In the genomic region with DNA sequence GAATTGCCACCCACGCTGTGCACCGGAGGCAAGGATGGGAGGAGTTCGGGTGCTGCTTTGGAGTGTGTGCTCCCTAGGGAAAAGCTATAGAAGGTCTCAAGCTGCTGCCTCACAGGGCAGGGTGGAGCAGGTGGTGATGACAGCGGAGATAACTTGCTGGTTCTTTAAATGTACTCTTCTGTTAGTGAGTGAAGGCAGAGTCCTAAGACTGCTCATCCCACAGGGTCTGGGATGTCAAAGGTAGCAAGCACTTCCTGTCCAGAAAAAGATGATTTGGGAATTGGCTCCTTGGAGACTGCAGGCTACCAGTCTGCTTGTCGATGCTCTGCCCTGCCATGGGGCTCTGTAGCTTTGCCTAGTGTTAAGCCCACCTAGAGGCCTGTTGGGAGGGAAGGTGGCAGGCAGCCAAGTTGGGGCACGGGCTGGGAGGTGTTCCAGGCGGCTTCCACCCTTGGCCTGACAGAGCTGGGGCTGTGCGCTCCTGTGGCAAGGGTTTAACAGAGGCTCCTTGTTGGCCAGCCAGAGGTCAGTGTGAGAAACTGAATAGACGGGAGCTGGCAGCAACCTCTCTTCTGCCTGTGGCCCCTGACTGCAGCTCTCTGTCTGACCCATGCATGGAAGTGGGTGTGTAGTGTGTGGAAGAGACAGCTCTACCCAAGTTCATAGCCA, we compare ENCODE assay signal across 8 mouse cellular contexts. TPM values are rescaled to one million over a fixed set of nuclear protein-coding genes. Genes with fewer than 3 reads are reported as not detected.
DNase-seq lines count a peak whose midpoint lies in the region; ATAC-seq lines count a peak whose summit lies in the region.

No protein-coding gene starts in this region.

- peak; percentile 55 for DNase-seq in adrenal gland, postnatal 14 days
- DNase-seq in adrenal gland, adult 8-10 months = no peak
- peak; percentile 70 for DNase-seq in midbrain, embryonic 14.5 days
- DNase-seq in midbrain, embryonic 11.5 days (ENCODE audit: low spot score, missing footprints) = no peak
- DNase-seq in heart, postnatal 10 days = peak; percentile 59
- peak; percentile 58 to 66 for DNase-seq in kidney, postnatal 4 days
- peak; percentile 53 for DNase-seq in right cerebral cortex, postnatal 14 days
- DNase-seq in urinary bladder, adult 18-20 months (ENCODE audit: low spot score in 2 of 2) = no peak

- no peak overlapping the region for H3K4me2 ChIP-seq in midbrain, embryonic 14.5 days (ENCODE audit: low read length)
- no peak overlapping the region for H3K4me2 ChIP-seq in midbrain, embryonic 11.5 days

- H3K4me3 ChIP-seq in midbrain, embryonic 14.5 days (replicated peaks; ENCODE audit: low read depth, low read length) = no peak overlapping the region
- H3K4me3 ChIP-seq in midbrain, embryonic 11.5 days (ENCODE audit: low read depth, low read length) = no peak overlapping the region

- no peaks in the 10 kb centered on the region for H3K36me3 ChIP-seq in midbrain, embryonic 14.5 days (ENCODE audit: control insufficient read depth, insufficient read depth, low read length)
- H3K36me3 ChIP-seq in midbrain, embryonic 11.5 days (ENCODE audit: control insufficient read depth, insufficient read depth, low read length) = no peaks in the 10 kb centered on the region

- no peak overlapping the region for H3K9ac ChIP-seq in midbrain, embryonic 14.5 days (replicated peaks; ENCODE audit: low read length)
- no peak overlapping the region for H3K9ac ChIP-seq in midbrain, embryonic 11.5 days (ENCODE audit: low read length)

- H3K4me1 ChIP-seq in midbrain, embryonic 14.5 days (ENCODE audit: control insufficient read depth, insufficient read depth, low read length) = peaks cover 6% of the 10 kb centered on the region; the same call in 1 of the 2 replicates
- H3K4me1 ChIP-seq in midbrain, embryonic 11.5 days (ENCODE audit: control insufficient read depth, insufficient read depth, low read length) = no peaks in the 10 kb centered on the region

- H3K9me3 ChIP-seq in midbrain, embryonic 14.5 days (ENCODE audit: control insufficient read depth, low read length) = no peaks in the 10 kb centered on the region
- no peaks in the 10 kb centered on the region for H3K9me3 ChIP-seq in midbrain, embryonic 11.5 days (ENCODE audit: control insufficient read depth, low read length)

- H3K27ac ChIP-seq in midbrain, embryonic 14.5 days (replicated peaks; ENCODE audit: low read depth, low read length) = no peak overlapping the region
- H3K27ac ChIP-seq in midbrain, embryonic 11.5 days (ENCODE audit: low read depth, low read length) = no peak overlapping the region

- no peaks in the 10 kb centered on the region for H3K27me3 ChIP-seq in midbrain, embryonic 14.5 days (ENCODE audit: control insufficient read depth, insufficient read depth, low read length)
- no peaks in the 10 kb centered on the region for H3K27me3 ChIP-seq in midbrain, embryonic 11.5 days (ENCODE audit: control insufficient read depth, insufficient read depth, low read length)

- intact Hi-C loops in heart, postnatal 10 days (cut with DNase I) = no loop called here

- 78% methylated on average over 9 of the region's 9 CpGs for WGBS in midbrain, embryonic 14.5 days
- 87% methylated on average over 9 of the region's 9 CpGs for WGBS in midbrain, embryonic 11.5 days

- ATAC-seq in midbrain, embryonic 14.5 days (ENCODE audit: low FRiP score, low TSS enrichment) = peak; percentile 48; the same call in 1 of the 2 replicates
- no peak for ATAC-seq in midbrain, embryonic 11.5 days (ENCODE audit: low FRiP score)

RNA-seq across cellular contexts. Expression of a gene that starts 13.5 kb away (rescaled TPM):
- 33.2 and 36.8 TPM in 2 replicates for total RNA-seq in adrenal gland, postnatal 14 days (2021)
- 10 to 100 TPM; 31.3 to 33.8 (median 31.9) TPM for total RNA-seq in adrenal gland, adult 8-10 months (2022)
- polyA plus RNA-seq in midbrain, embryonic 14.5 days (2014; fragmentation: Nextera tagmentation; extraction: Ambion mirVana) = 11.8 and 16.4 TPM in 2 replicates
- 43.3 and 46.4 TPM in 2 replicates for polyA plus RNA-seq in midbrain, embryonic 11.5 days (2014; fragmentation: Nextera tagmentation; extraction: Ambion mirVana)
- 10 to 100 TPM; 49.6 to 53.5 TPM for total RNA-seq in heart, postnatal 10 days (2021)

RNA-seq across cellular contexts. Expression of a gene that starts 37.5 kb away (rescaled TPM):
- total RNA-seq in adrenal gland, postnatal 14 days (2021) = 112 and 125 TPM in 2 replicates
- 100 to 1,000 TPM in 1 of 4 experiments, 10 to 100 TPM in 3; 80.8 to 101 (median 85.6) TPM for total RNA-seq in adrenal gland, adult 8-10 months (2022)
- 50.4 and 57.0 TPM in 2 replicates for polyA plus RNA-seq in midbrain, embryonic 14.5 days (2014; fragmentation: Nextera tagmentation; extraction: Ambion mirVana)
- polyA plus RNA-seq in midbrain, embryonic 11.5 days (2014; fragmentation: Nextera tagmentation; extraction: Ambion mirVana) = 53.9 and 63.3 TPM in 2 replicates
- total RNA-seq in heart, postnatal 10 days (2021) = 10 to 100 TPM; 43.5 to 45.3 TPM

Comparison
In these comparisons a context has a peak if more than half of its experiments do, and no peak if none do; other contexts are left out.
1. DNase-seq: peak in adrenal gland, postnatal 14 days (single experiment), midbrain, embryonic 14.5 days (single experiment), heart, postnatal 10 days (2 of 2), kidney, postnatal 4 days (2 of 2) and right cerebral cortex, postnatal 14 days (single experiment); none in adrenal gland, adult 8-10 months (single experiment), midbrain, embryonic 11.5 days (single experiment) and urinary bladder, adult 18-20 months (0 of 2).